Mouse (Mus musculus): ENCODE measurements around the gene Samd13.

Gene Samd13

GRCm38 (mm10) chr3:146661907-146662306 is 23.5 kb downstream of the Samd13 start:
- DNase-seq (ENCODE audit: low spot score), result no peak

GRCm38 (mm10) chr3:146661001-146661400 is 24.4 kb downstream of the Samd13 start:
- DNase-seq (ENCODE audit: low spot score), result no peak

DNA sequence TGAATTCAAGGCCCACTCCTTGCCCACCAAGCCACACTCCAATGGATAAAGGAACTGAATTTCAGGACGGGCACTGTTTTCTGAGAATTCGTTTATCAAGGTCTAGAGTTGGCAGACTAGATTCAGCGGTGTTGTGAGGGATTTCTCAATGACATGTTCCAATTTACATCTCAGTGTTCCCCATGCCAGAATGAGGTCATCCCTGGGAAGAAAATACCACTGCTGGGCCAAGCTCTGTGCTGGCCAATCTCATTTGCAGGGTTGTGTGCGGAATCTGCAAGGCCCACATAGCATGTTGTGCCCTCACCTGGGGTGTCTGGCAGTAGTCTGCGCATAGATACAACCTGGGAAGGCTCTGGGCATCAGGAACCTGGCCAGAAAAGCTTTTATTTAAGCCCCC is 26.1 kb downstream of the Samd13 start:
- DNase-seq (ENCODE audit: low spot score), result no peak

DNA sequence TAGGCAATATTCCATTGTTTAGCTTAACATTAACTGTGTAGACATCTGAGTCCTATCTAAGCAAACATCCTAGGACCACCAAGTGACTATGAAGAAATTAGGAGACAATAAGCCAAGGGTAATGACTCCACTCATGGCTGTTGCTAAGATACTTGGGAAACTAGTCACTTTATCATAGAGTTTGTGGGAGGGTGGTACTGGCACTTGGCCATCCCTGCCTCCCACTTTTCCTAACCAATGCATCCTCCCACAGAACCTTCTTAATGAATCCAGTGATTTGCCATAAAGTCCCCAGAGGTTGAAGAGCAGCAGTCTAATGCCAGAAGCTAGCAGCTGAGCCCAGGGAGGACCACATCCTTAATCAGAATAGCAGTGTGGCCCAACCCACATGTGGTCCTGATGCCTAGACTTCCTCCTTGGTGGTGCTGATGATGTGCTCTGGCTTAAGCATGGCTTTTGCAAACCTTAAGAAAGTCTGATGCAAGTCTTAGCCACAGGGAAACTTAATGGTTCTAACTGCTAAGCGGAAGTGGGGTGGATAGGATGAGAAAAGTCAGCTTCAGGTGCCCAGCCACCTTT is 27.2 kb downstream of the Samd13 start:
- DNase-seq (ENCODE audit: low spot score), result no peak

GRCm38 (mm10) chr3:146657433-146657832 is 28.0 kb downstream of the Samd13 start:
- DNase-seq (ENCODE audit: low spot score), result no peak

- DNase-seq (ENCODE audit: low spot score), result peak; percentile 24
Measured at GRCm38 (mm10) chr3:146655111-146655577, 30.2 kb downstream of the Samd13 start.

DNA sequence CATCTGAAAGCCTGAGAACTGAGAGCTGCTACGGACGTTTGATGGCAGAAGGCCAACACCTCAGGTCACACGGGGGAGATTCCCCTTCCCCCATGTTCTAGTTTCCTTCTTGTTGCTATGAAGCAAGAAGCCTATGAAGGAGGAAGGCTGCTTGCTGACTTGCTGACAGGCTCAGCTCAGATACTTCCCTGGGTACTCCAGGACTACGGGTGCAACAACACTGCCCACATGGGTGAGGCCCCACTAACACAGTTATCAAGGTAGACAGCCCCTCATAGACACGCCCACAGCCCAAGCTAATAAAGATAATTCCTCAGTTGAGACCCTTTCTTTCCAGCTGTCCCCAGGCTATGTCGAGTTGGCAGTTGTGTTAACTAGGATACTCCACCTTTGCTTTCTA is 31.7 kb downstream of the Samd13 start:
- DNase-seq (ENCODE audit: low spot score), result no peak

DNA sequence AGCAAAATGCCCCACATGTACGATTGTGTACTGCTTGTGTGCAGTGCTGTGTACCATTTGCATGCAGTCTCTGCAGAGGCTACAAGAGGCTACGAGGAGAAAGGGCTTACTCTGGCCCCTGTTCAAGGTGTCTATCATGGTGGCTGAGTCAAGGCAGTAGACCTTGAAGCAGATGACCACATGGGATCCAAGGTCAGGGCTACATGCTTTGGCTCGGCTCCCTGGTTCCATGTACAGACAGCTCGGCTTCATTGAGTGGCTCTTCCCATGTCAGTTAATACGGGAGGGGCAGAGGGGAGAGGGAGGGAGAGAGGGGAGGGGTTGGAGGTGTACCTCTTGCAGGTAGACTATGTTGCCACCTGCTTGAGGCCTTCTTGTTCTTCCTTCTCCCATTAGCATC is 33.0 kb downstream of the Samd13 start:
- no peak for DNase-seq (ENCODE audit: low spot score)

DNA sequence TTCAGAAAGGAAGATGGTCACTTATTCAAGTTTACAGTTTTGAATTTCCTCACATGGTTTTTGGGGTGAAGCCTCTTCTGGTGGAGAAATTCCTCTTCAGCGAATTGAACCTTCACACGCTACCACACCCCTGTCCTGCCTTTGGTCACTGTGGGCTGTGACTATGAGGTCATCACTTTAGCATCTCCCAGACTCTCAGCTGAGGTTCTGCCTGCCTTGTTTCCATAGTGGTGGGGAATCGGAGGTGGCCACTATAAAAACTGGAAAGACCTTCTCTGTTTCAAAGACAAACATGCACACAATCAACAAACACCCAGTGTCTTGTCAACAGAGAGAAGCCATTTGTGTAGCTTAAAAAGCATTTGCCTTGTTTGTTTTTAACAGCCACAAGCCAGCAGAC is 34.2 kb downstream of the Samd13 start, which contains the start of gene 4930503B20Rik:
4930503B20Rik (minus strand) TSS at position 101 of the 400 bp plus-strand sequence.
- DNase-seq (ENCODE audit: low spot score), result no peak

DNA sequence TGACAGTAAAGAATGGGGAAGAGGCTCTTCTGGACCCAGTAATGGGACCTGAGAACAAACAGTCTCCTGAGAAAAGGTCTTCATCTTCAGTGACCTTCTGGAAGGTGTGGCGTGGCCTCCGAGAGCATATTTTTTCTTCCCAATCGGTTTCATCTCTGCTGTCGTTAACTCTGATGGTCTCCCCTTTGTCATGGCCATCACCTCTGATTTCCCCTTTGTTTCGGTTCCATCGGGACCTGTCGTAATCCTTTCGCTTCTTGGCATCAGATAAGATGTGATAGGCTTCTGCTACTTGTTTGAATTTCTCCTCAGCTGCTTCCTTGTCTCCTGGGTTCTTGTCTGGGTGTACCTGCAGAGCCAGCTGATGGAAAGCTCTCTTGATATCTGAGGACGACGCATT is 34.7 kb downstream of the Samd13 start:
- no peak for DNase-seq (ENCODE audit: low spot score)

GRCm38 (mm10) chr3:146649311-146649894 is 36.0 kb downstream of the Samd13 start:
- DNase-seq (ENCODE audit: low spot score), result no peak

DNA sequence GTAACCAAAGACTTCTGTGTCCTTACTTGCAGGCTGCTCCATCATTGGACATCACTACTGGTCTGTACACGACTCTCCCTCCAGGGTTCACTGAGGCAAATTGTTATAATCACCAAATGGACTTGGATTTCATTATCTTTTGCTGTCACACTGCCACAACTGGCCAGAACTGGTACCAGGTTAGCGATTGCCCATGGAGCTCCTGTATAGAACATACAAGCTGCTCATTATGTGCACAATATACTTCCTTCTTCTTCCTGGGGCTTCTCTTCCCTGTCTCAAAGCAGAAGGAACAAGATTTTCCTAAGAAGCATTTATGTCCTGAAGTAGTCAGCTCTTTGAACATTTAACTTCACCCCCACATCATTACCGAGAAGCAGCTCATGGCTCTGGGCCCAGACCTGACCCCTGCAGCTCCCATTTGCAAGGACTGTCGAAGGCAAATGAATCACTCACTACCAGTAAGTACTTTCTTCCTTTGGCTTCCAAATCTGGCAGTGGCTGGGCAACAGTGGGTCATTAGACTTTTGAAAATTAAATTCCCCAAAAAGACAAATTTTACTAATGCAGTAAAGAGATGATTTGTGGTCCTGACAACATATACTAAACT is 43.5 kb downstream of the Samd13 start:
- no peak for DNase-seq (ENCODE audit: low spot score)

- no peak for DNase-seq (ENCODE audit: low spot score)
Measured at GRCm38 (mm10) chr3:146632506-146632905, 52.9 kb downstream of the Samd13 start.

DNA sequence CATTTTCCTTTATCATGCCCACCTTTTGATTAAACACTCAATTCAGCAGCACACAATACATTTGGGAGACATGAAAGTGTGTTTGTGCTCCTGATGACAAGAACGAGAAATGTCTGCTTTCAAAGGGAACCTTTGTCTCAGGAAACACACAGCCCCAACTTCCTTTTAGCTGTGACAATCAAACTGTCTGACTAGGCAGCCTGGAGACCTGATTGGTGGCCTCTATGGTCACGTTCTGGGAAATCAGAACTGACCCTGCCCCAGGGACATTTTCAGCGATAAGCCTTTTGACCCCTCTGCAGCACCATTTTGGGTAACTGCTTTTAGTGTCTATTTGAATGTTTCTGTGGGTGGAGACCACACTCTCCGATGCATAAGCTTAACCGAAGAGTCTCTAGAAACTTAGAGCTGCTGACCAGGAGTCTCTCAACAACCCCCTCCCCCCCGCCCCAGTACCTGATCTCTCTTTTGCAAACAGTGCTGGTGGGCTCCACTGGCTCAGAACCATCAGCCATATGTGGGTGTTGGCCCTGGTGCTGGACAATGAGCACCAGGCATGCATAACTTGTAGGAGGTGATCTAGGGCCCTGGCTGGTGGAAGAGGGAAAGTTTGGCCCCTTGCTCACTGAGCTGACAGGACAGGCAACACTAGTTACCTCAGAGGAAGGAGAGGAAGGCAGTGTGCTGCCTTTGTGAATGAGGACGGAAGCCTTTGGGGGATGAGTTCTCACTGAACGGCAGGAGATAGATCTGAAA is 57.0 kb downstream of the Samd13 start:
- DNase-seq (ENCODE audit: low spot score), result peak; percentile 4

GRCm38 (mm10) chr3:146625766-146626165 is 59.6 kb downstream of the Samd13 start:
- DNase-seq (ENCODE audit: low spot score), result no peak

DNA sequence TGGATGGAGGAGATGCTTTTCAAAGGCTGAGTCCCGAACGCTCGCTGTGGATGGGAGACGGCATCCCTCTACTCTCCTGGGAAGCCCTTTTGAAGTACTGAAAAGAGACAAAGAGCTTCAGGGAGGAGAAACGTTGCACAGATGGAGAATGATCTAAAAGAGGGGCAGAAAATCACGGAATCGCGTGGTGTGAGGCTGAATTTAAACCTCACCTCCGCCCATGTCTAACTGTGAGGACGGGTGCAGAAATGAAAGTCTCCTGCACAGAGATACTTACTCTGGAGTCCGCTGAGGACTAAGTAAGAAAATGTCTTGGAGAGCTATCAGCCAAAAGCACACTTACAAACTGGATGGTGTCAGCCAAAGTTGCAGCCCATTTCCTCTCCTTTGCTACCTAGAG is 63.4 kb downstream of the Samd13 start:
- no peak for DNase-seq (ENCODE audit: low spot score)

DNA sequence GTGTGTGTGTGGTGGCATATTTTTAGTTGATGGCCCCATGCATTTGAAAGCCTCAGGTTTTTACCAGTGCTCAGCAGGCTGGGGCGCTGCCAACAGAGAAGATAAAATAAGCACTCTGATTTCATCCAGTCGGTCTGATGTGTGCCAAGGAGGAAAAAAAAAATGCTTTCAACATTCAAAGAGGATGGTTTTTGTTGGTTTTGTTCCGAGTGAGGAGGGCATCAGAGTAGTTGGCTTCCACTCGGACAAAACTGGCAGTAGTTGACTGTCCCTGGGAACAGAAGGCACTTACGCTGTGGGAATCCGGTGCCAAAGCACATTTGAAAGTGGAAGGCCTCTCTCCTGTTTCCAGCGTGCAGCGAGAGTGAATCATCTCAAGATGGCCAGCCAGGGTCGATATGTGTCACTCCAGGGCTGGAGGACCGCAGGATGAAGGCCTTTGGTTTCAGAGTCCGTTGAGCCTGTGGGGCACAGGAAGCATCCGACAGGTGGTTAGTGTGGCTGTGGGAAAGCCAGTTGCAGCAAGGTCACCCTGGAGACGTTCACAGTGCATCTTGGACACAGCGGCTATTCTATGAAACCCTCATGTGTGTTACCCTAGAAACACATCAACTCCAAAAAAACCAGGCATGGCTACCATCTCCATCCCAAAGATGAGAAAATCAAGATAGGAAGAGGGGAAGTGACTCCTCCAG is 64.7 kb downstream of the Samd13 start:
- no peak for DNase-seq (ENCODE audit: low spot score)

GRCm38 (mm10) chr3:146620101-146620500 is 65.3 kb downstream of the Samd13 start:
- no peak for DNase-seq (ENCODE audit: low spot score)

DNA sequence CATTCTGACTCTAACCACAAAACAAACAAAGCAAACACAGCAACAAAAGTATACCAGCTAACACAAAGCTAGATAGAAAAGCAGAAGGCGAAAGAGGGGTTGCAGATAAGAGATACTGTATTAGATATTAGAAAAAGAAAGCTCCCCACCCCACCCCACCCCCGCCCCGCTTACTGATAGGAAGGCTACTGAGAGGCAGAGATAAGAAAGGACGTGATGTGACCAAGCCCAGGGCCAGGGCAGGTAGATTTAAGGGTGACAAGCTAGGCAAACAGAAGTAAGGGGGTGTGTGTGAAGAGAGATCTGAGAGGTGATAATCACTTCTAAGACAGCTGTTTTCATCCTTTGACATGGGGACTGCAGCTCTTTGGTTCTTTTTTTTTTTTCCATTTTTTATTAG is 67.0 kb downstream of the Samd13 start:
- DNase-seq (ENCODE audit: low spot score), result no peak

DNA sequence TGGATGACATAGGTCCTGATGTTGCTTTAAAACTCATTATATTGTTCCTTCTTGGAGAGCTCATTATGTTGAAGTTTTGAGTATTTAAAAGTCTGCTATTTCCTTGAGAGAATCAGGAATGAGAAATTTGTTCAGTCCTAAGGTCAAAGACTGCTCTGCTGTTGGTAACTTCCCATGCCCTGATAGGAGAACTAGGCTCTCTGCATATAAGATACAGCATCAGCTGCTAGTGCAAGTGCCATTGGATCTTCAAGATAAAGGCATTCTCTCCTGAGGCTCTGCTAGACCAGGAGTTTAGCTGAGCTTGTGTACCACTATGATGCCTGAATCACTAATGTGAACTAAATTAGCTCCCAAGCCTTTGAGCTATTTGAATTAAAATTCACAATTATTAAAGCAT is 67.4 kb downstream of the Samd13 start:
- DNase-seq (ENCODE audit: low spot score), result no peak

GRCm38 (mm10) chr3:146616533-146617283 is 68.7 kb downstream of the Samd13 start:
- DNase-seq (ENCODE audit: low spot score), result no peak

- no peak for DNase-seq (ENCODE audit: low spot score)
Measured at GRCm38 (mm10) chr3:146615496-146615895, 69.9 kb downstream of the Samd13 start, which contains the start of gene Dnase2b. Gene Dnase2b, minus strand, starts transcription at chr3:146615596.

Data from embryo, embryonic 10.5 days (tissue).